Mouse (Mus musculus) right cerebral cortex, postnatal 4 days (tissue): ENCODE measurements around the gene Cactin.

ENCODE experiments used
- DNase-seq: peaks from one replicate; pipeline ENCODE4 v3.0.0-alpha.2; 2022

The Cactin gene

GRCm38 (mm10) chr10:81320550-81321347 is at the start of gene Cactin:
Gene Cactin (plus strand): TSS chr10:81321103.
- DNase-seq = peak; percentile 99

GRCm38 (mm10) chr10:81272356-81272755 is 48.5 kb upstream of the Cactin start:
- DNase-seq = no peak

- DNase-seq = no peak
Measured at GRCm38 (mm10) chr10:81273842-81274241, 47.1 kb upstream of the Cactin start.

GRCm38 (mm10) chr10:81277676-81278075 is 43.2 kb upstream of the Cactin start:
- DNase-seq = no peak

GRCm38 (mm10) chr10:81279496-81279895 is 41.4 kb upstream of the Cactin start:
- DNase-seq = no peak

- DNase-seq = no peak
Measured at GRCm38 (mm10) chr10:81284189-81284588, 36.7 kb upstream of the Cactin start.

- DNase-seq = no peak
Measured at GRCm38 (mm10) chr10:81284719-81285118, 36.2 kb upstream of the Cactin start.

GRCm38 (mm10) chr10:81285694-81286450 is 35.0 kb upstream of the Cactin start:
- DNase-seq = peak; percentile 91

GRCm38 (mm10) chr10:81286586-81286985 is 34.3 kb upstream of the Cactin start:
- DNase-seq = no peak

GRCm38 (mm10) chr10:81287513-81288157 is 33.3 kb upstream of the Cactin start:
- DNase-seq = peak; percentile 56

GRCm38 (mm10) chr10:81288601-81289000 is 32.3 kb upstream of the Cactin start:
- peak; percentile 64 for DNase-seq

- peak; percentile 71 for DNase-seq
Measured at GRCm38 (mm10) chr10:81289278-81289677, 31.6 kb upstream of the Cactin start.

GRCm38 (mm10) chr10:81289811-81290210 is 31.1 kb upstream of the Cactin start:
- DNase-seq = no peak

- peak; percentile 44 for DNase-seq
Measured at GRCm38 (mm10) chr10:81290698-81291460, 30.0 kb upstream of the Cactin start.

GRCm38 (mm10) chr10:81291511-81292104 is 29.3 kb upstream of the Cactin start, which contains the start of gene Tjp3:
Gene Tjp3 (minus strand): TSS chr10:81291581.
- no peak for DNase-seq

- peak; percentile 99 for DNase-seq
Measured at GRCm38 (mm10) chr10:81292554-81293333, 28.2 kb upstream of the Cactin start, which contains the start of gene Pip5k1c. Gene Pip5k1c (plus strand): TSS chr10:81292963.

- DNase-seq = no peak
Measured at GRCm38 (mm10) chr10:81293334-81294030, 27.4 kb upstream of the Cactin start.

GRCm38 (mm10) chr10:81294442-81294841 is 26.5 kb upstream of the Cactin start:
- no peak for DNase-seq

- DNase-seq = no peak
Measured at GRCm38 (mm10) chr10:81295185-81295584, 25.7 kb upstream of the Cactin start.

- no peak for DNase-seq
Measured at GRCm38 (mm10) chr10:81297246-81297645, 23.7 kb upstream of the Cactin start.

GRCm38 (mm10) chr10:81297845-81298244 is 23.1 kb upstream of the Cactin start:
- no peak for DNase-seq
